Mouse (Mus musculus): ENCODE measurements around the gene Fam219b. TPM values are rescaled to one million over a fixed set of nuclear protein-coding genes. Genes with fewer than 3 reads are reported as not detected.
A peak's percentile ranks its signal among the peaks of the same experiment; 100 is the strongest.

Gene Fam219b
- polyA plus RNA-seq, 1 experiment: 6.2 TPM

GRCm38 (mm10) chr9:57561711-57562099, 24.4 kb downstream of the Fam219b start:
- WGBS: 37% methylated on average over 13 of the region's 13 CpGs
- H3K27ac ChIP-seq (ENCODE audit: insufficient read depth, low read depth, low read length): peak overlapping the region; percentile 70
- no peaks in the 10 kb centered on the region for H3K27me3 ChIP-seq (replicated peaks; ENCODE audit: control insufficient read depth, insufficient read depth, low read length)
- no peaks in the 10 kb centered on the region for H3K36me3 ChIP-seq (ENCODE audit: control insufficient read depth, insufficient read depth, low read length)
- peak overlapping the region; percentile 77 for H3K4me3 ChIP-seq (ENCODE audit: insufficient read depth, low read depth, low read length)
- H3K4me1 ChIP-seq (ENCODE audit: control insufficient read depth, insufficient read depth, low read length): peaks cover 37% of the 10 kb centered on the region
- DNase-seq: peak; percentile 91
- TF ChIP-seq CTCF (conservative IDR thresholded peaks at IDR 0.05; ENCODE audit: insufficient read depth, insufficient read length, low read depth, low read length): no peak
- no peak for TF ChIP-seq POLR2A (IDR thresholded peaks at IDR 0.05; ENCODE audit: low read depth, low read length)

GRCm38 (mm10) chr9:57562896-57563372, 25.6 kb downstream of the Fam219b start:
- no peak for TF ChIP-seq POLR2A (IDR thresholded peaks at IDR 0.05; ENCODE audit: low read depth, low read length)
- no peak for TF ChIP-seq CTCF (conservative IDR thresholded peaks at IDR 0.05; ENCODE audit: insufficient read depth, insufficient read length, low read depth, low read length)
- peak overlapping the region; percentile 33; the same call in 1 of the 2 replicates for H3K4me3 ChIP-seq (ENCODE audit: insufficient read depth, low read depth, low read length)
- H3K4me1 ChIP-seq (ENCODE audit: control insufficient read depth, insufficient read depth, low read length): peaks cover 46% of the 10 kb centered on the region
- no peaks in the 10 kb centered on the region for H3K36me3 ChIP-seq (ENCODE audit: control insufficient read depth, insufficient read depth, low read length)
- H3K27ac ChIP-seq (ENCODE audit: insufficient read depth, low read depth, low read length): peak overlapping the region; percentile 92
- WGBS: 13% methylated on average over 4 of the region's 4 CpGs
- H3K27me3 ChIP-seq (replicated peaks; ENCODE audit: control insufficient read depth, insufficient read depth, low read length): no peaks in the 10 kb centered on the region
- peak; percentile 79 for DNase-seq

- no peak overlapping the region for H3K4me3 ChIP-seq (ENCODE audit: insufficient read depth, low read depth, low read length)
- H3K4me1 ChIP-seq (ENCODE audit: control insufficient read depth, insufficient read depth, low read length): peaks cover 56% of the 10 kb centered on the region
- no peak overlapping the region for H3K27ac ChIP-seq (ENCODE audit: insufficient read depth, low read depth, low read length)
- peak; percentile 89 for DNase-seq
- 27% methylated on average over 6 of the region's 6 CpGs for WGBS
- TF ChIP-seq CTCF (conservative IDR thresholded peaks at IDR 0.05; ENCODE audit: insufficient read depth, insufficient read length, low read depth, low read length): no peak
- no peak for TF ChIP-seq POLR2A (IDR thresholded peaks at IDR 0.05; ENCODE audit: low read depth, low read length)
- H3K27me3 ChIP-seq (replicated peaks; ENCODE audit: control insufficient read depth, insufficient read depth, low read length): no peaks in the 10 kb centered on the region
- H3K36me3 ChIP-seq (ENCODE audit: control insufficient read depth, insufficient read depth, low read length): peaks cover 2% of the 10 kb centered on the region; the same call in 1 of the 2 replicates
Measured at GRCm38 (mm10) chr9:57564609-57565008, 27.3 kb downstream of the Fam219b start.

- WGBS: 20% methylated on average over 10 of the region's 10 CpGs
- Histone ChIP-seq H3K36me3 (ENCODE audit: control insufficient read depth, insufficient read depth, low read length) (peaks cover 2% of the 10 kb centered on the region; the same call in 1 of the 2 replicates), H3K27me3 (replicated peaks; ENCODE audit: control insufficient read depth, insufficient read depth, low read length) (no peaks in the 10 kb centered on the region), H3K4me1 (ENCODE audit: control insufficient read depth, insufficient read depth, low read length) (peaks cover 56% of the 10 kb centered on the region), H3K4me3 (ENCODE audit: insufficient read depth, low read depth, low read length) (no peak overlapping the region), H3K27ac (ENCODE audit: insufficient read depth, low read depth, low read length) (peak overlapping the region; percentile 89)
- TF ChIP-seq POLR2A (IDR thresholded peaks at IDR 0.05; ENCODE audit: low read depth, low read length) (no peak), CTCF (conservative IDR thresholded peaks at IDR 0.05; ENCODE audit: insufficient read depth, insufficient read length, low read depth, low read length) (no peak)
- peak; percentile 52 for DNase-seq
Measured at GRCm38 (mm10) chr9:57565741-57566221, 28.5 kb downstream of the Fam219b start.

GRCm38 (mm10) chr9:57566846-57567245, 29.5 kb downstream of the Fam219b start:
- peaks cover 55% of the 10 kb centered on the region for H3K4me1 ChIP-seq (ENCODE audit: control insufficient read depth, insufficient read depth, low read length)
- H3K4me3 ChIP-seq (ENCODE audit: insufficient read depth, low read depth, low read length): no peak overlapping the region
- TF ChIP-seq CTCF (conservative IDR thresholded peaks at IDR 0.05; ENCODE audit: insufficient read depth, insufficient read length, low read depth, low read length) (peak; percentile 77), POLR2A (IDR thresholded peaks at IDR 0.05; ENCODE audit: low read depth, low read length) (no peak)
- DNase-seq: peak; percentile 93
- no peaks in the 10 kb centered on the region for H3K27me3 ChIP-seq (replicated peaks; ENCODE audit: control insufficient read depth, insufficient read depth, low read length)
- H3K27ac ChIP-seq (ENCODE audit: insufficient read depth, low read depth, low read length): peak overlapping the region; percentile 32; the same call in 1 of the 2 replicates
- H3K36me3 ChIP-seq (ENCODE audit: control insufficient read depth, insufficient read depth, low read length): peaks cover 2% of the 10 kb centered on the region; the same call in 1 of the 2 replicates
- 32% methylated on average over 8 of the region's 8 CpGs for WGBS

DNA sequence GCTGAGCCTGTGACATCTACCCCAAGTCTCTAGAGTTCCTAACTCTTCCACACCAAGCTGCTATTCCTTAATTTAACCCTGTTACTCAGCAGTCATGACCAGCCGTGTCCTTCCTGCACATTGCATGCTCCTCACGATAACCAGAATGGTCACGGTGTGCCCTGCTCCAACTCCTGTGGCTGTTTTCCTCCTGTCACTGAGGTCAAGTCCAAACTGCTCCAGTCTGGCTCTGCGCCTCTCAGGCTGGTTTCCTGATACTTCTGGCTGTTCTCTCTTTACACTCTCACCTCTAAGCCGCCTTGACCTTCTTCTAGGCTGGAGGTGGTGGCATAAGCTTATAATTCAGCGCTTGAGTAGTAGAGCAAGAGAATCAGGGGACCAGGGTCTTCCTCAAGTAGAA, 31.2 kb downstream of the Fam219b start:
- no peaks in the 10 kb centered on the region for H3K27me3 ChIP-seq (replicated peaks; ENCODE audit: control insufficient read depth, insufficient read depth, low read length)
- 42% methylated on average over 6 of the region's 6 CpGs for WGBS
- H3K27ac ChIP-seq (ENCODE audit: insufficient read depth, low read depth, low read length): peak overlapping the region; percentile 56
- no peak overlapping the region for H3K4me3 ChIP-seq (ENCODE audit: insufficient read depth, low read depth, low read length)
- DNase-seq: peak; percentile 70
- H3K4me1 ChIP-seq (ENCODE audit: control insufficient read depth, insufficient read depth, low read length): peaks cover 42% of the 10 kb centered on the region
- H3K36me3 ChIP-seq (ENCODE audit: control insufficient read depth, insufficient read depth, low read length): peaks cover 2% of the 10 kb centered on the region; the same call in 1 of the 2 replicates
- no peak for TF ChIP-seq POLR2A (IDR thresholded peaks at IDR 0.05; ENCODE audit: low read depth, low read length)
- TF ChIP-seq CTCF (conservative IDR thresholded peaks at IDR 0.05; ENCODE audit: insufficient read depth, insufficient read length, low read depth, low read length): no peak

DNA sequence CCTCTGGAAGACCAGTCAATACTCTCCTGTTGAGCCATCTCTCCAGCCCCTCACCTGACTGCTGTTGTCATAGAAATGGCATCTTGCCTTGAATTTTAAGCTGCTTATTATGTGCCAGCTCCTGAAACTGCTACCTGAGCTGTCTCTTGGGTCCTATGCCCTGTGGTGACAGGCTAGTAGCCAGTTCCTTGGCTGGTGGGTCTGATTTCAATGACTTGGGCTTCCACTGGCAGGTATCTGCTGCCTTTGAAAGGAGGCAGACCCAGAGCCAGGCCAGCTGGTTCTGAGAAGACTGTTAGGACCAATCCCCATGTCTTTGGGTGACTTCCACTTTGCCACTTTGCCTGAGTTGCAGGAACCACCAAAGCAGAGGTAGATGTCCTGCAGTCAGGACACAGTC, 37.1 kb downstream of the Fam219b start:
- Histone ChIP-seq H3K27me3 (replicated peaks; ENCODE audit: control insufficient read depth, insufficient read depth, low read length) (no peaks in the 10 kb centered on the region), H3K27ac (ENCODE audit: insufficient read depth, low read depth, low read length) (no peak overlapping the region), H3K36me3 (ENCODE audit: control insufficient read depth, insufficient read depth, low read length) (peaks cover 2% of the 10 kb centered on the region; the same call in 1 of the 2 replicates), H3K4me1 (ENCODE audit: control insufficient read depth, insufficient read depth, low read length) (no peaks in the 10 kb centered on the region; the same call in 1 of the 2 replicates), H3K4me3 (ENCODE audit: insufficient read depth, low read depth, low read length) (no peak overlapping the region)
- no peak for DNase-seq
- TF ChIP-seq POLR2A (IDR thresholded peaks at IDR 0.05; ENCODE audit: low read depth, low read length): no peak
- no peak for TF ChIP-seq CTCF (conservative IDR thresholded peaks at IDR 0.05; ENCODE audit: insufficient read depth, insufficient read length, low read depth, low read length)

Measured in kidney, adult 2 months (tissue).